Mouse (Mus musculus): Measurements from ENCODE around the gene Stau1. TPM values are rescaled to one million over a fixed set of nuclear protein-coding genes. Genes with fewer than 3 reads are reported as not detected.

The Stau1 gene
- total and polyA plus RNA-seq, 2 experiments from 2014 or later: 23.9 to 42.5 TPM

GRCm38 (mm10) chr2:166943146-166943545 lies 53.0 kb downstream of the Stau1 start:
- DNase-seq (ENCODE audit: low spot score) (no peak), ATAC-seq (ENCODE audit: insufficient read depth, low read depth) (no peak)
- Histone ChIP-seq H3K9me3 (replicated peaks; ENCODE audit: control insufficient read depth, low read length) (no peaks in the 10 kb centered on the region), H3K4me2 (ENCODE audit: low read depth, low read length) (no peak overlapping the region), H3K36me3 (replicated peaks; ENCODE audit: control insufficient read depth, insufficient read depth, low read length) (peaks cover 84% of the 10 kb centered on the region), H3K27me3 (ENCODE audit: control insufficient read depth, insufficient read depth, low read length) (no peaks in the 10 kb centered on the region), H3K27ac (ENCODE audit: low read depth) (no peak overlapping the region), H3K4me1 (ENCODE audit: control insufficient read depth, insufficient read depth) (no peaks in the 10 kb centered on the region), H3K9ac (replicated peaks; ENCODE audit: low read depth, low read length) (no peak overlapping the region), H3K4me3 (ENCODE audit: low read depth, low read length) (no peak overlapping the region)
- TF ChIP-seq CTCF (IDR thresholded peaks at IDR 0.05; ENCODE audit: low read depth) (no peak), EP300 (IDR thresholded peaks at IDR 0.05; ENCODE audit: low read depth) (no peak)
- WGBS: 81% methylated on average over 2 of the region's 2 CpGs

- DNase-seq (ENCODE audit: low spot score) (no peak), ATAC-seq (ENCODE audit: insufficient read depth, low read depth) (no peak)
- H3K27ac ChIP-seq (ENCODE audit: low read depth): no peak overlapping the region
- no peak overlapping the region for H3K9ac ChIP-seq (replicated peaks; ENCODE audit: low read depth, low read length)
- H3K4me2 ChIP-seq (ENCODE audit: low read depth, low read length): no peak overlapping the region
- no peaks in the 10 kb centered on the region for H3K4me1 ChIP-seq (ENCODE audit: control insufficient read depth, insufficient read depth)
- TF ChIP-seq EP300 (IDR thresholded peaks at IDR 0.05; ENCODE audit: low read depth): no peak
- no peak for TF ChIP-seq CTCF (IDR thresholded peaks at IDR 0.05; ENCODE audit: low read depth)
- no peaks in the 10 kb centered on the region for H3K27me3 ChIP-seq (ENCODE audit: control insufficient read depth, insufficient read depth, low read length)
- WGBS: 73% methylated on average over 2 of the region's 2 CpGs
- H3K4me3 ChIP-seq (ENCODE audit: low read depth, low read length): no peak overlapping the region
- no peaks in the 10 kb centered on the region for H3K9me3 ChIP-seq (replicated peaks; ENCODE audit: control insufficient read depth, low read length)
- peaks cover 82% of the 10 kb centered on the region for H3K36me3 ChIP-seq (replicated peaks; ENCODE audit: control insufficient read depth, insufficient read depth, low read length)
These were observed 59.9 kb downstream of the Stau1 start for GRCm38 (mm10) chr2:166936166-166936565.

- TF ChIP-seq EP300 (IDR thresholded peaks at IDR 0.05; ENCODE audit: low read depth) (no peak), CTCF (IDR thresholded peaks at IDR 0.05; ENCODE audit: low read depth) (no peak)
- peaks cover 82% of the 10 kb centered on the region for H3K36me3 ChIP-seq (replicated peaks; ENCODE audit: control insufficient read depth, insufficient read depth, low read length)
- H3K9me3 ChIP-seq (replicated peaks; ENCODE audit: control insufficient read depth, low read length): no peaks in the 10 kb centered on the region
- H3K27me3 ChIP-seq (ENCODE audit: control insufficient read depth, insufficient read depth, low read length): no peaks in the 10 kb centered on the region
- H3K4me3 ChIP-seq (ENCODE audit: low read depth, low read length): no peak overlapping the region
- DNase-seq (ENCODE audit: low spot score) (no peak), ATAC-seq (ENCODE audit: insufficient read depth, low read depth) (no peak)
- no peak overlapping the region for H3K9ac ChIP-seq (replicated peaks; ENCODE audit: low read depth, low read length)
- H3K4me1 ChIP-seq (ENCODE audit: control insufficient read depth, insufficient read depth): no peaks in the 10 kb centered on the region
- no peak overlapping the region for H3K4me2 ChIP-seq (ENCODE audit: low read depth, low read length)
- 95% methylated on average over 7 of the region's 7 CpGs for WGBS
- no peak overlapping the region for H3K27ac ChIP-seq (ENCODE audit: low read depth)
These were observed 60.5 kb downstream of the Stau1 start for GRCm38 (mm10) chr2:166935582-166935981.

- H3K27ac ChIP-seq (ENCODE audit: low read depth): no peak overlapping the region
- no peak for TF ChIP-seq EP300 (IDR thresholded peaks at IDR 0.05; ENCODE audit: low read depth)
- no peak for TF ChIP-seq CTCF (IDR thresholded peaks at IDR 0.05; ENCODE audit: low read depth)
These were observed 61.7 kb downstream of the Stau1 start for GRCm38 (mm10) chr2:166934416-166934815.

GRCm38 (mm10) chr2:166933943-166934342 lies 62.2 kb downstream of the Stau1 start:
- no peak overlapping the region for H3K4me2 ChIP-seq (ENCODE audit: low read depth, low read length)
- H3K4me3 ChIP-seq (ENCODE audit: low read depth, low read length): no peak overlapping the region
- no peak overlapping the region for H3K27ac ChIP-seq (ENCODE audit: low read depth)
- DNase-seq (ENCODE audit: low spot score) (no peak), ATAC-seq (ENCODE audit: insufficient read depth, low read depth) (no peak)
- H3K36me3 ChIP-seq (replicated peaks; ENCODE audit: control insufficient read depth, insufficient read depth, low read length): peaks cover 83% of the 10 kb centered on the region
- TF ChIP-seq EP300 (IDR thresholded peaks at IDR 0.05; ENCODE audit: low read depth): no peak
- no peak for TF ChIP-seq CTCF (IDR thresholded peaks at IDR 0.05; ENCODE audit: low read depth)
- no peak overlapping the region for H3K9ac ChIP-seq (replicated peaks; ENCODE audit: low read depth, low read length)
- 91% methylated on average over 6 of the region's 6 CpGs for WGBS
- H3K4me1 ChIP-seq (ENCODE audit: control insufficient read depth, insufficient read depth): no peaks in the 10 kb centered on the region
- no peaks in the 10 kb centered on the region for H3K27me3 ChIP-seq (ENCODE audit: control insufficient read depth, insufficient read depth, low read length)
- H3K9me3 ChIP-seq (replicated peaks; ENCODE audit: control insufficient read depth, low read length): no peaks in the 10 kb centered on the region

More at GRCm38 (mm10) chr2:166934416-166934815, 61.7 kb downstream of the Stau1 start:
- peaks cover 83% of the 10 kb centered on the region for H3K36me3 ChIP-seq (replicated peaks; ENCODE audit: control insufficient read depth, insufficient read depth, low read length)
- DNase-seq (ENCODE audit: low spot score): no peak
- H3K4me2 ChIP-seq (ENCODE audit: low read depth, low read length): no peak overlapping the region
- no peak for ATAC-seq (ENCODE audit: insufficient read depth, low read depth)
- no peaks in the 10 kb centered on the region for H3K27me3 ChIP-seq (ENCODE audit: control insufficient read depth, insufficient read depth, low read length)
- WGBS: 87% methylated on average over 5 of the region's 5 CpGs
- H3K9ac ChIP-seq (replicated peaks; ENCODE audit: low read depth, low read length): no peak overlapping the region
- H3K9me3 ChIP-seq (replicated peaks; ENCODE audit: control insufficient read depth, low read length): no peaks in the 10 kb centered on the region
- no peak overlapping the region for H3K4me3 ChIP-seq (ENCODE audit: low read depth, low read length)
- H3K4me1 ChIP-seq (ENCODE audit: control insufficient read depth, insufficient read depth): no peaks in the 10 kb centered on the region

GRCm38 (mm10) chr2:166923971-166924370 lies 72.1 kb downstream of the Stau1 start:
- no peak overlapping the region for H3K27ac ChIP-seq (ENCODE audit: low read depth)
- ATAC-seq (ENCODE audit: insufficient read depth, low read depth) (no peak), DNase-seq (ENCODE audit: low spot score) (no peak)
- no peaks in the 10 kb centered on the region for H3K27me3 ChIP-seq (ENCODE audit: control insufficient read depth, insufficient read depth, low read length)
- H3K9me3 ChIP-seq (replicated peaks; ENCODE audit: control insufficient read depth, low read length): no peaks in the 10 kb centered on the region
- H3K4me1 ChIP-seq (ENCODE audit: control insufficient read depth, insufficient read depth): no peaks in the 10 kb centered on the region
- no peak overlapping the region for H3K4me3 ChIP-seq (ENCODE audit: low read depth, low read length)
- no peak overlapping the region for H3K9ac ChIP-seq (replicated peaks; ENCODE audit: low read depth, low read length)
- no peak for TF ChIP-seq EP300 (IDR thresholded peaks at IDR 0.05; ENCODE audit: low read depth)
- TF ChIP-seq CTCF (IDR thresholded peaks at IDR 0.05; ENCODE audit: low read depth): no peak
- peaks cover 82% of the 10 kb centered on the region for H3K36me3 ChIP-seq (replicated peaks; ENCODE audit: control insufficient read depth, insufficient read depth, low read length)
- WGBS: 90% methylated on average over 2 of the region's 2 CpGs
- H3K4me2 ChIP-seq (ENCODE audit: low read depth, low read length): no peak overlapping the region
